Mouse (Mus musculus) liver, embryonic 11.5 days (tissue): ENCODE results near the gene Eps15l1. TPM values are rescaled to one million over a fixed set of nuclear protein-coding genes. Genes with fewer than 3 reads are reported as not detected.

Experiments used
- ATAC-seq: fragments of 200-750 bp; cut with Nextera tagmentation; replicated peaks from 2 replicates; pipeline ENCODE4 v1.8.0; 2017; ENCODE audit warnings: moderate number of reproducible peaks, mild to moderate bottlenecking, moderate TSS enrichment, moderate library complexity; ENCODE audit not compliant: low FRiP score
- DNase-seq: peaks from one replicate; pipeline ENCODE4 v3.0.0-alpha.2; 2017; ENCODE audit warnings: low spot score
- H3K27ac ChIP-seq: fragments of 300-500 bp; sonication (generic); 2 replicates; pipeline ENCODE4 v1.5.1; 2014; ENCODE audit warnings: mild to moderate bottlenecking, low read depth, low read length, control low read depth
- H3K27me3 ChIP-seq: fragments of 300-500 bp; sonication (generic); replicated peaks from 2 replicates; pipeline ENCODE4 v1.6.1; 2014; ENCODE audit warnings: low read length, mixed read lengths; ENCODE audit not compliant: control insufficient read depth, insufficient read depth
- H3K36me3 ChIP-seq: fragments of 300-500 bp; sonication (generic); 2 replicates; pipeline ENCODE4 v1.6.1; 2014; ENCODE audit warnings: mild to moderate bottlenecking, low read length, moderate library complexity, mixed read lengths; ENCODE audit not compliant: control insufficient read depth, insufficient read depth
- H3K4me1 ChIP-seq: fragments of 300-500 bp; sonication (generic); replicated peaks from 2 replicates; pipeline ENCODE4 v1.6.1; 2014; ENCODE audit warnings: low read length, mixed read lengths; ENCODE audit not compliant: control insufficient read depth, insufficient read depth
- H3K4me2 ChIP-seq: fragments of 300-500 bp; sonication (generic); 2 replicates; pipeline ENCODE4 v1.6.1; 2014; ENCODE audit warnings: mild to moderate bottlenecking, control low read depth, moderate library complexity
- H3K4me3 ChIP-seq: fragments of 300-500 bp; sonication (generic); 2 replicates; pipeline ENCODE4 v1.5.1; 2014; ENCODE audit warnings: low read depth, low read length, control low read depth
- H3K9ac ChIP-seq: fragments of 300-500 bp; sonication (generic); 2 replicates; pipeline ENCODE4 v1.6.1; 2014; ENCODE audit warnings: low read depth, low read length, control low read depth
- H3K9me3 ChIP-seq: fragments of 300-500 bp; sonication (generic); 2 replicates; pipeline ENCODE4 v1.6.1; 2016; ENCODE audit warnings: low read length, inconsistent platforms, mixed read lengths; ENCODE audit not compliant: control insufficient read depth
- WGBS: fragments of 180-500 bp; shearing (Covaris S2); extraction: QIAGEN DNeasy Blood & Tissue Kit; methylation state at CpG from one replicate; pipeline ENCODE4 v1.1.7; 2014; 5-methylcytosine and 5-hydroxymethylcytosine counted together
- polyA plus RNA-seq: library from polyadenylated mRNA; unstranded; fragments of >200 nt; fragmentation: Nextera tagmentation; extraction: Ambion mirVana; gene quantifications from 2 replicates; pipeline ENCODE4 v1.2.1, GENCODE M21; 2014

Eps15l1 gene
- polyA plus RNA-seq, 1 experiment from 2014 or later: 45.8 TPM

DNA sequence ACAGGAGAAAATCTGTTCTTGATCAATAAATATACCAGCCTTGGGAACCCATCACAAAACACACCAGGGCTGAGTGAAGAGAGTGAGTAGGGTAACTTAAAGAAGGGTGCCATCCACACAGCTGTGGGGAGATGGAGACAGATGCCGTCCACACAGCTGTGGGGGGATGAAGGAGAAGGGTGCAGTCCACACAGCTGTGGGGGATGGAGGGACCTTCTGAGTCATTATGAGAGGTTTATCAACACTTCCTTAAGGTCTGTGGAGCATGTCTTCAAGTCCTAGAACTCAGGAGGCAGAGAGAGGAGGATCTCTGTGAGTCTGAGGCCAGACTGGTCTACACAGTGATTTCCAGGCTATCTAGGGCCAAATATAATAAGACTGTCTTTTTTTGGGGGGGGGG is 19.9 kb downstream of the Eps15l1 start:
- 79% methylated on average over 1 of the region's 1 CpGs for WGBS
- H3K9me3 ChIP-seq: no peaks in the 10 kb centered on the region
- H3K4me1 ChIP-seq: peaks cover 12% of the 10 kb centered on the region; the same call in 1 of the 2 replicates
- no peak for DNase-seq
- H3K4me2 ChIP-seq: no peak overlapping the region
- H3K27me3 ChIP-seq: no peaks in the 10 kb centered on the region
- peaks cover 5% of the 10 kb centered on the region; the same call in 1 of the 2 replicates for H3K36me3 ChIP-seq
- H3K27ac ChIP-seq: no peak overlapping the region
- no peak overlapping the region for H3K9ac ChIP-seq
- ATAC-seq: no peak
- H3K4me3 ChIP-seq: no peak overlapping the region

- DNase-seq (no peak), ATAC-seq (no peak)
- WGBS: 88% methylated on average over 2 of the region's 2 CpGs
- Histone ChIP-seq H3K4me3 (no peak overlapping the region), H3K9me3 (no peaks in the 10 kb centered on the region), H3K9ac (no peak overlapping the region), H3K27me3 (no peaks in the 10 kb centered on the region), H3K4me2 (no peak overlapping the region), H3K27ac (no peak overlapping the region), H3K4me1 (no peaks in the 10 kb centered on the region), H3K36me3 (peaks cover 59% of the 10 kb centered on the region)
These were observed 35.5 kb downstream of the Eps15l1 start for GRCm38 (mm10) chr8:72385737-72386136.

GRCm38 (mm10) chr8:72382395-72382794 is 38.9 kb downstream of the Eps15l1 start:
- H3K9ac ChIP-seq: no peak overlapping the region
- no peaks in the 10 kb centered on the region for H3K9me3 ChIP-seq
- no peak overlapping the region for H3K4me2 ChIP-seq
- 63% methylated on average over 5 of the region's 5 CpGs for WGBS
- H3K4me1 ChIP-seq: no peaks in the 10 kb centered on the region
- peaks cover 71% of the 10 kb centered on the region for H3K36me3 ChIP-seq
- DNase-seq (no peak), ATAC-seq (no peak)
- no peak overlapping the region for H3K4me3 ChIP-seq
- H3K27me3 ChIP-seq: no peaks in the 10 kb centered on the region
- H3K27ac ChIP-seq: no peak overlapping the region

GRCm38 (mm10) chr8:72380656-72381055 is 40.6 kb downstream of the Eps15l1 start:
- WGBS: 89% methylated on average over 8 of the region's 8 CpGs

DNA sequence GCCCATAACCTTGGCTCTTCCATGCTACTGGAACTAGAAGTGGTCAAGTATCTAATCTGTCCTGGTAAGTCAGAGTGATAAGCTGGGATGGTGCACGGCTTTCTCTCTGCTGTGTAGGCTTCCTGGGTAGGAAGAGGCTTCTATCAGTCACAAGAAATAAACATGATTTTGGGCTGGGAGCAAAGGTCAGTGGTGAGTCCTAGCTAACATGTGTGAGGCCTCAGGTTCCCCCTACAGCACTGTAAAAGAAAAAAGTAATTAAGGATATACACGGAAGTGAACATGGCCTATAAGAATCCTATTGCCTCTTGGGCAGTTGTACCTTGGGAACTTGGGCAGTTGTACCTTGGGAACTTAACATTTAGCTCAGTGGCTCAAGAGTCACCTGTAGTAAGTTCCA is 44.4 kb downstream of the Eps15l1 start:
- Histone ChIP-seq H3K27me3 (no peaks in the 10 kb centered on the region), H3K27ac (no peak overlapping the region), H3K4me2 (no peak overlapping the region), H3K36me3 (peaks cover 55% of the 10 kb centered on the region), H3K9me3 (no peaks in the 10 kb centered on the region), H3K9ac (no peak overlapping the region), H3K4me1 (no peaks in the 10 kb centered on the region), H3K4me3 (no peak overlapping the region)
- 64% methylated on average over 2 of the region's 2 CpGs for WGBS
- no peak for DNase-seq
- no peak for ATAC-seq

More at GRCm38 (mm10) chr8:72380656-72381055, 40.6 kb downstream of the Eps15l1 start:
- Histone ChIP-seq H3K9ac (no peak overlapping the region), H3K27me3 (no peaks in the 10 kb centered on the region), H3K4me2 (no peak overlapping the region), H3K9me3 (no peaks in the 10 kb centered on the region), H3K27ac (no peak overlapping the region), H3K4me3 (no peak overlapping the region), H3K4me1 (no peaks in the 10 kb centered on the region), H3K36me3 (peaks cover 67% of the 10 kb centered on the region)
- no peak for DNase-seq
- ATAC-seq: no peak

GRCm38 (mm10) chr8:72376309-72376708 is 45.0 kb downstream of the Eps15l1 start:
- Histone ChIP-seq H3K27me3 (no peaks in the 10 kb centered on the region), H3K9ac (no peak overlapping the region), H3K36me3 (peaks cover 54% of the 10 kb centered on the region), H3K4me2 (no peak overlapping the region), H3K9me3 (no peaks in the 10 kb centered on the region), H3K4me3 (no peak overlapping the region), H3K4me1 (no peaks in the 10 kb centered on the region), H3K27ac (no peak overlapping the region)
- ATAC-seq (no peak), DNase-seq (no peak)
- 86% methylated on average over 5 of the region's 5 CpGs for WGBS

DNA sequence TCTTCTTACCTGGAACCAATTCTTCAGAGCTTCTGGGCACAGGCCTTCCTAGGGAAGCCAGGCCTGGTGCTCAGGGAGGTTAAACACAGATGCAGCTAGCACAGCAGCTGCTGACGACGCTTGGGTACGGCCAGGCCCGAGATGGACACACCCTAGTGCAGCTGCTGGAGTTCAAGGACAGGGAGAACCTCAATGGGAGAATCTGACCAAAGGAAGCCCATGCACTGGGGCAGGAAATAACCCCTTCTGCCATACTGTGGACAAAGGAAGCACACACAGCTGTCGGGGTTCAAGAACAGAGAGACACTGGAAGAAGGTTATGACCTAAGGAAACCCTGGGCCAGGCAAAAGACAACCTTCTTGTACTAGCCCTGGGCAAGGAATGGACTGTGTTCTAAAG is 46.1 kb downstream of the Eps15l1 start:
- Histone ChIP-seq H3K36me3 (peaks cover 52% of the 10 kb centered on the region), H3K4me3 (no peak overlapping the region), H3K4me1 (no peaks in the 10 kb centered on the region), H3K9ac (no peak overlapping the region), H3K27ac (no peak overlapping the region), H3K9me3 (no peaks in the 10 kb centered on the region), H3K27me3 (no peaks in the 10 kb centered on the region), H3K4me2 (no peak overlapping the region)
- ATAC-seq (no peak; the same call in 1 of the 2 replicates), DNase-seq (no peak)
- 74% methylated on average over 5 of the region's 5 CpGs for WGBS

DNA sequence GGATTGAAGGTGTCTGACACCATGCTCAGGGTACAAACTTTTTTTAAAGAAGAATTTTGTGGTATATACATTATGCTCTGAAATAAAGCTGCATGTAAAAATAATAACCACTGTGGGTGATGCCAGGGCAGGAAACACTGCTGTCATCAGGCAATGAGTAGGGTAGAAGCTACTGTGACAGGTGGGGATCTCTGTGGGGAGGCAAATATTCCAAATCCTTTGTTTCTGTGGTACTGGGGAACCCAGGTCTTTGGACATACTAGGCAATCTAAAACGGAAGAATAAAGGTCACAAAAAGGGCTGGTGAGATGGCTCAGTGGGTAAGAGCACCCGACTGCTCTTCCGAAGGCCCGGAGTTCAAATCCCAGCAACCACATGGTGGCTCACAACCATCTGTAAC is 48.9 kb downstream of the Eps15l1 start:
- Histone ChIP-seq H3K9ac (no peak overlapping the region), H3K27ac (no peak overlapping the region), H3K4me1 (no peaks in the 10 kb centered on the region), H3K4me3 (no peak overlapping the region), H3K9me3 (no peaks in the 10 kb centered on the region), H3K27me3 (no peaks in the 10 kb centered on the region), H3K4me2 (no peak overlapping the region), H3K36me3 (peaks cover 40% of the 10 kb centered on the region)
- WGBS: 92% methylated on average over 4 of the region's 4 CpGs
- DNase-seq: no peak
- no peak for ATAC-seq

- WGBS: 94% methylated on average over 3 of the region's 3 CpGs
- no peak for DNase-seq
- Histone ChIP-seq H3K9ac (no peak overlapping the region), H3K4me2 (no peak overlapping the region), H3K27ac (no peak overlapping the region), H3K9me3 (no peaks in the 10 kb centered on the region), H3K27me3 (no peaks in the 10 kb centered on the region), H3K4me1 (no peaks in the 10 kb centered on the region), H3K36me3 (peaks cover 33% of the 10 kb centered on the region), H3K4me3 (no peak overlapping the region)
- ATAC-seq: no peak
These were observed 49.9 kb downstream of the Eps15l1 start for GRCm38 (mm10) chr8:72371356-72371755.
